Mouse (Mus musculus): ENCODE results near the gene Apod. TPM values are rescaled to one million over a fixed set of nuclear protein-coding genes. Genes with fewer than 3 reads are reported as not detected.
"Not testable (repeated sequence)": the region's sequence is repeated elsewhere in the genome, so short reads cannot be mapped to it uniquely, and the experiment has no call there.

Gene Apod
- 10 to 100 TPM; 11.1 to 24.4 TPM for total RNA-seq (2021)
- long read RNA-seq, experiment 1, partial matches to known transcripts = 1 of 9 reads
- long read RNA-seq, experiment 1, other reads (novel, unspliced or antisense) = 2 of 9 reads
- long read RNA-seq, experiment 2, partial matches to known transcripts = 0 of 8 reads
- long read RNA-seq, experiment 2, other reads (novel, unspliced or antisense) = 2 of 8 reads

GRCm38 (mm10) chr16:31314497-31315233, at the start of gene Apod:
Gene Apod, minus strand, starts transcription at chr16:31314808.
- no peak for DNase-seq
- intact Hi-C loops (cut with DNase I; ENCODE audit: low total_unique reads) = no loop called here

GRCm38 (mm10) chr16:31363685-31364436, 49.3 kb upstream of the Apod start:
- intact Hi-C loops (cut with DNase I; ENCODE audit: low total_unique reads) = no loop called here
- DNase-seq = no peak

GRCm38 (mm10) chr16:31359542-31359941, 44.9 kb upstream of the Apod start:
- no peak for DNase-seq
- intact Hi-C loops (cut with DNase I; ENCODE audit: low total_unique reads) = loop anchor here (10.0 kb wide), 2 partner anchors 285 to 765 kb away; partner anchors contain the start of gene Fam43a

GRCm38 (mm10) chr16:31358991-31359390, 44.4 kb upstream of the Apod start:
- DNase-seq = no peak
- intact Hi-C loops (cut with DNase I; ENCODE audit: low total_unique reads) = loop anchor here (10.0 kb wide), 2 partner anchors 284 to 764 kb away; partner anchors contain the start of gene Fam43a

- DNase-seq = no peak
- intact Hi-C loops (cut with DNase I; ENCODE audit: low total_unique reads) = loop anchor here (10.0 kb wide), 2 partner anchors 284 to 764 kb away; partner anchors contain the start of gene Fam43a
Measured at GRCm38 (mm10) chr16:31358576-31358975, 44.0 kb upstream of the Apod start.

GRCm38 (mm10) chr16:31355882-31356281, 41.3 kb upstream of the Apod start:
- intact Hi-C loops (cut with DNase I; ENCODE audit: low total_unique reads) = loop anchor here (10.0 kb wide), 2 partner anchors 281 to 761 kb away; partner anchors contain the start of gene Fam43a
- DNase-seq = no peak

- intact Hi-C loops (cut with DNase I; ENCODE audit: low total_unique reads) = loop anchor here (10.0 kb wide), 2 partner anchors 280 to 760 kb away; partner anchors contain the start of gene Fam43a
- peak; percentile 37 for DNase-seq
Measured at GRCm38 (mm10) chr16:31354341-31355329, 40.0 kb upstream of the Apod start.

- no peak for DNase-seq
- intact Hi-C loops (cut with DNase I; ENCODE audit: low total_unique reads) = loop anchor here (10.0 kb wide), 2 partner anchors 278 to 758 kb away; partner anchors contain the start of gene Fam43a
Measured at GRCm38 (mm10) chr16:31352996-31353395, 38.4 kb upstream of the Apod start.

- intact Hi-C loops (cut with DNase I; ENCODE audit: low total_unique reads) = loop anchor here (5.0 to 10.0 kb wide), 2 partner anchors 73 to 105 kb away; partner anchors contain the start of gene Ppp1r2
- DNase-seq = peak; percentile 81
Measured at GRCm38 (mm10) chr16:31347581-31347980, 33.0 kb upstream of the Apod start.

GRCm38 (mm10) chr16:31342966-31343365, 28.4 kb upstream of the Apod start:
- no peak for DNase-seq
- intact Hi-C loops (cut with DNase I; ENCODE audit: low total_unique reads) = loop anchor here (10.0 kb wide), 1 partner anchor 68 kb away; the partner anchor contains the start of gene Ppp1r2

GRCm38 (mm10) chr16:31342556-31342955, 27.9 kb upstream of the Apod start:
- intact Hi-C loops (cut with DNase I; ENCODE audit: low total_unique reads) = loop anchor here (10.0 kb wide), 1 partner anchor 68 kb away; the partner anchor contains the start of gene Ppp1r2

GRCm38 (mm10) chr16:31339332-31339731, 24.7 kb upstream of the Apod start:
- DNase-seq = no peak
- intact Hi-C loops (cut with DNase I; ENCODE audit: low total_unique reads) = no loop called here

More at GRCm38 (mm10) chr16:31342556-31342955, 27.9 kb upstream of the Apod start:
- no peak for DNase-seq

GRCm38 (mm10) chr16:31337956-31338355, 23.3 kb upstream of the Apod start:
- no peak for DNase-seq
- intact Hi-C loops (cut with DNase I; ENCODE audit: low total_unique reads) = no loop called here

GRCm38 (mm10) chr16:31334796-31335195, 20.2 kb upstream of the Apod start:
- intact Hi-C loops (cut with DNase I; ENCODE audit: low total_unique reads) = no loop called here
- peak; percentile 25 for DNase-seq

- DNase-seq = no peak
- intact Hi-C loops (cut with DNase I; ENCODE audit: low total_unique reads) = no loop called here
Measured at GRCm38 (mm10) chr16:31332586-31332985, 18.0 kb upstream of the Apod start.

- intact Hi-C loops (cut with DNase I; ENCODE audit: low total_unique reads) = not testable (repeated sequence)
- peak; percentile 46 for DNase-seq
Measured at GRCm38 (mm10) chr16:31330970-31331369, 16.4 kb upstream of the Apod start.

- intact Hi-C loops (cut with DNase I; ENCODE audit: low total_unique reads) = no loop called here
- no peak for DNase-seq
Measured at GRCm38 (mm10) chr16:31329668-31330067, 15.1 kb upstream of the Apod start.

- intact Hi-C loops (cut with DNase I; ENCODE audit: low total_unique reads) = no loop called here
- DNase-seq = no peak
Measured at GRCm38 (mm10) chr16:31327891-31328290, 13.3 kb upstream of the Apod start.
